Mouse (Mus musculus) limb, embryonic 11.5 days (tissue): ENCODE measurements around the gene Fancl. TPM values are rescaled to one million over a fixed set of nuclear protein-coding genes. Genes with fewer than 3 reads are reported as not detected.

Experiments
- ATAC-seq: fragments of 200-750 bp; cut with Nextera tagmentation; 2 replicates; pipeline ENCODE4 v1.8.0; 2017; ENCODE audit warnings: low read depth; ENCODE audit not compliant: insufficient number of reproducible peaks, low FRiP score, low TSS enrichment
- DNase-seq: peaks from one replicate; pipeline ENCODE4 v3.0.0-alpha.2; 2015; ENCODE audit warnings: low spot score
- H3K27ac ChIP-seq: fragments of 300-500 bp; sonication (generic); replicated peaks from 2 replicates; pipeline ENCODE4 v1.5.1; 2014; ENCODE audit warnings: low read depth, mild to moderate bottlenecking, low read length
- H3K27me3 ChIP-seq: fragments of 300-500 bp; sonication (generic); 2 replicates; pipeline ENCODE4 v1.6.1; 2014; ENCODE audit warnings: mild to moderate bottlenecking, low read length, mixed read lengths; ENCODE audit not compliant: control insufficient read depth, insufficient read depth
- H3K36me3 ChIP-seq: fragments of 300-500 bp; sonication (generic); 2 replicates; pipeline ENCODE4 v1.6.1; 2014; ENCODE audit warnings: mild to moderate bottlenecking, low read length, moderate library complexity, mixed read lengths; ENCODE audit not compliant: control insufficient read depth, insufficient read depth
- H3K4me1 ChIP-seq: fragments of 300-500 bp; sonication (generic); 2 replicates; pipeline ENCODE4 v1.6.1; 2014; ENCODE audit warnings: low read length, mixed read lengths; ENCODE audit not compliant: control insufficient read depth, insufficient read depth
- H3K4me2 ChIP-seq: fragments of 300-500 bp; sonication (generic); 2 replicates; pipeline ENCODE4 v1.6.1; 2014; ENCODE audit warnings: low read depth, mild to moderate bottlenecking, moderate library complexity; ENCODE audit not compliant: severe bottlenecking
- H3K4me3 ChIP-seq: fragments of 300-500 bp; sonication (generic); 2 replicates; pipeline ENCODE4 v1.5.1; 2014; ENCODE audit warnings: low read depth, low read length
- H3K9ac ChIP-seq: fragments of 300-500 bp; sonication (generic); 2 replicates; pipeline ENCODE4 v1.6.1; 2014; ENCODE audit warnings: mild to moderate bottlenecking, low read length
- H3K9me3 ChIP-seq: fragments of 300-500 bp; sonication (generic); 2 replicates; pipeline ENCODE4 v1.6.1; 2016; ENCODE audit warnings: low read length; ENCODE audit not compliant: control insufficient read depth
- WGBS: fragments of 180-500 bp; shearing (Covaris S2); extraction: QIAGEN DNeasy Blood & Tissue Kit; methylation state at CpG from one replicate; pipeline ENCODE4 v1.1.7; 2014; 5-methylcytosine and 5-hydroxymethylcytosine counted together
- polyA plus RNA-seq: library from polyadenylated mRNA; unstranded; fragments of >200 nt; fragmentation: Nextera tagmentation; extraction: Ambion mirVana; gene quantifications from 2 replicates; pipeline ENCODE4 v1.2.1, GENCODE M21; 2014

The Fancl gene
- polyA plus RNA-seq, 1 experiment from 2014 or later, result 35.1 TPM

DNA sequence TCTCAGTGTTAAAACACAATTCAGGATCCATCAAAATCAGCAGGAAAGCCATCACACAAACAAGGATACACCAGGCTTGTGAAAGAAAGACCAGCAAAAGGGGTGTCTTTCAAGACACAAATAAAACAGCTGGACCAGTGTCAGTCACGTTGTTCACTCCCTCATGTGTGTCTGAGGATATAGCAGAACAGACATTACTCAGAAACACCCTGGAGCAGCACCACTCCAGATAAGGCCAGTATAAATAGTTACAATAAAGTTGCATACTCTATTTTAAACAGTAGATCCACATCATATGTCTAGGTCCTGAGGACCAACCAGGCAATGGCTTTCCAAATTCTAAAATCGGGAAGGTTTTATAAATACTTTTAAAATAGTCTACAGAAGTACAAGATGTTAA, 130.2 kb downstream of the Fancl start:
- no peak overlapping the region for H3K9ac ChIP-seq
- no peaks in the 10 kb centered on the region for H3K36me3 ChIP-seq
- H3K4me1 ChIP-seq, result no peaks in the 10 kb centered on the region
- H3K9me3 ChIP-seq, result no peaks in the 10 kb centered on the region
- no peak overlapping the region for H3K27ac ChIP-seq
- H3K4me3 ChIP-seq, result no peak overlapping the region
- no peak for ATAC-seq
- no peaks in the 10 kb centered on the region for H3K27me3 ChIP-seq
- no peak overlapping the region for H3K4me2 ChIP-seq
- no peak for DNase-seq
- 70% methylated on average over 2 of the region's 2 CpGs for WGBS

- Histone ChIP-seq H3K27me3 (no peaks in the 10 kb centered on the region), H3K4me2 (no peak overlapping the region), H3K4me1 (no peaks in the 10 kb centered on the region), H3K9ac (no peak overlapping the region), H3K9me3 (no peaks in the 10 kb centered on the region; the same call in 1 of the 2 replicates), H3K36me3 (no peaks in the 10 kb centered on the region), H3K27ac (no peak overlapping the region), H3K4me3 (no peak overlapping the region)
- ATAC-seq (no peak), DNase-seq (no peak)
- 88% methylated on average over 3 of the region's 3 CpGs for WGBS
Observed at GRCm38 (mm10) chr11:26518991-26519390, 133.1 kb downstream of the Fancl start.

Other genes starting within 250 kb of the Fancl start
- gene 5730522E02Rik, start 175.4 kb upstream of the Fancl start, polyA plus RNA-seq, result 7.9 and 10.3 TPM in 2 replicates
- gene Gm6899, start 207.1 kb downstream of the Fancl start, polyA plus RNA-seq, result not detected in 2 replicates
- gene Vrk2, start 207.9 kb downstream of the Fancl start, polyA plus RNA-seq, result 22.6 and 24.8 TPM in 2 replicates